Mouse (Mus musculus): ENCODE measurements around the gene Ppm1m. TPM values are rescaled to one million over a fixed set of nuclear protein-coding genes. Genes with fewer than 3 reads are reported as not detected.
A peak's percentile ranks its signal among the peaks of the same experiment; 100 is the strongest.

The Ppm1m gene
- polyA plus RNA-seq, 1 experiment from 2014 or later = 11.7 TPM

- Histone ChIP-seq H3K27ac (replicated peaks) (no peak overlapping the region), H3K9ac (no peak overlapping the region), H3K27me3 (peaks cover 2% of the 10 kb centered on the region; the same call in 1 of the 2 replicates), H3K4me2 (no peak overlapping the region), H3K36me3 (replicated peaks) (0 out of 2 replicates have a peak, but pooled peaks cover 28% of the 10 kb centered on the region), H3K9me3 (replicated peaks) (no peaks in the 10 kb centered on the region), H3K4me3 (replicated peaks) (no peak overlapping the region), H3K4me1 (replicated peaks) (peaks cover 8% of the 10 kb centered on the region)
- ATAC-seq (ENCODE audit: insufficient read depth) = no peak
- 68% methylated on average over 7 of the region's 7 CpGs for WGBS (ENCODE audit: insufficient replicate concordance)
These were observed 17.4 kb upstream of the Ppm1m start for GRCm38 (mm10) chr9:106216971-106217370.

GRCm38 (mm10) chr9:106215341-106216125 lies 16.0 kb upstream of the Ppm1m start:
- Histone ChIP-seq H3K9me3 (replicated peaks) (no peaks in the 10 kb centered on the region), H3K9ac (no peak overlapping the region), H3K4me1 (replicated peaks) (peaks cover 16% of the 10 kb centered on the region), H3K4me2 (no peak overlapping the region), H3K36me3 (replicated peaks) (0 out of 2 replicates have a peak, but pooled peaks cover 28% of the 10 kb centered on the region), H3K27me3 (no peaks in the 10 kb centered on the region), H3K4me3 (replicated peaks) (no peak overlapping the region), H3K27ac (replicated peaks) (no peak overlapping the region)
- no peak for ATAC-seq (ENCODE audit: insufficient read depth)
- 55% methylated on average over 6 of the region's 6 CpGs for WGBS (ENCODE audit: insufficient replicate concordance)

- ATAC-seq (ENCODE audit: insufficient read depth) = no peak
- H3K36me3 ChIP-seq (replicated peaks) = 0 out of 2 replicates have a peak, but pooled peaks cover 28% of the 10 kb centered on the region
- H3K27me3 ChIP-seq = no peaks in the 10 kb centered on the region
- H3K4me1 ChIP-seq (replicated peaks) = peaks cover 16% of the 10 kb centered on the region
- 73% methylated on average over 12 of the region's 12 CpGs for WGBS (ENCODE audit: insufficient replicate concordance)
- H3K4me2 ChIP-seq = no peak overlapping the region
- H3K4me3 ChIP-seq (replicated peaks) = no peak overlapping the region
- no peaks in the 10 kb centered on the region for H3K9me3 ChIP-seq (replicated peaks)
- H3K9ac ChIP-seq = no peak overlapping the region
- no peak overlapping the region for H3K27ac ChIP-seq (replicated peaks)
These were observed 13.0 kb upstream of the Ppm1m start for GRCm38 (mm10) chr9:106212594-106212981.

- Histone ChIP-seq H3K4me3 (replicated peaks) (peak overlapping the region; percentile 33), H3K27me3 (no peaks in the 10 kb centered on the region), H3K4me1 (replicated peaks) (peaks cover 16% of the 10 kb centered on the region), H3K9ac (peak overlapping the region; percentile 27; the same call in 1 of the 2 replicates), H3K9me3 (replicated peaks) (no peaks in the 10 kb centered on the region), H3K36me3 (replicated peaks) (0 out of 2 replicates have a peak, but pooled peaks cover 28% of the 10 kb centered on the region), H3K4me2 (peak overlapping the region; percentile 66), H3K27ac (replicated peaks) (no peak overlapping the region)
- 35% methylated on average over 37 of the region's 37 CpGs for WGBS (ENCODE audit: insufficient replicate concordance)
- ATAC-seq (ENCODE audit: insufficient read depth) = peak; percentile 70
These were observed 12.4 kb upstream of the Ppm1m start for GRCm38 (mm10) chr9:106211680-106212593.

GRCm38 (mm10) chr9:106210853-106211609 lies 11.5 kb upstream of the Ppm1m start:
- Histone ChIP-seq H3K4me1 (replicated peaks) (peaks cover 17% of the 10 kb centered on the region), H3K27ac (replicated peaks) (no peak overlapping the region), H3K9me3 (replicated peaks) (no peaks in the 10 kb centered on the region), H3K27me3 (no peaks in the 10 kb centered on the region), H3K4me3 (replicated peaks) (no peak overlapping the region), H3K9ac (no peak overlapping the region), H3K36me3 (replicated peaks) (0 out of 2 replicates have a peak, but pooled peaks cover 28% of the 10 kb centered on the region), H3K4me2 (peak overlapping the region; percentile 66)
- no peak for ATAC-seq (ENCODE audit: insufficient read depth)
- 74% methylated on average over 9 of the region's 9 CpGs for WGBS (ENCODE audit: insufficient replicate concordance)

GRCm38 (mm10) chr9:106209954-106210353 lies 10.4 kb upstream of the Ppm1m start:
- Histone ChIP-seq H3K4me1 (replicated peaks) (peaks cover 25% of the 10 kb centered on the region), H3K27ac (replicated peaks) (no peak overlapping the region), H3K4me3 (replicated peaks) (no peak overlapping the region), H3K9ac (no peak overlapping the region), H3K36me3 (replicated peaks) (0 out of 2 replicates have a peak, but pooled peaks cover 26% of the 10 kb centered on the region), H3K4me2 (no peak overlapping the region), H3K27me3 (no peaks in the 10 kb centered on the region), H3K9me3 (replicated peaks) (no peaks in the 10 kb centered on the region)
- WGBS (ENCODE audit: insufficient replicate concordance) = 78% methylated on average over 4 of the region's 4 CpGs
- ATAC-seq (ENCODE audit: insufficient read depth) = no peak

- H3K4me2 ChIP-seq = no peak overlapping the region
- H3K9ac ChIP-seq = no peak overlapping the region
- H3K9me3 ChIP-seq (replicated peaks) = no peaks in the 10 kb centered on the region
- H3K36me3 ChIP-seq (replicated peaks) = 0 out of 2 replicates have a peak, but pooled peaks cover 9% of the 10 kb centered on the region
- ATAC-seq (ENCODE audit: insufficient read depth) = no peak
- H3K27ac ChIP-seq (replicated peaks) = no peak overlapping the region
- H3K4me3 ChIP-seq (replicated peaks) = no peak overlapping the region
- H3K4me1 ChIP-seq (replicated peaks) = peaks cover 41% of the 10 kb centered on the region
- WGBS (ENCODE audit: insufficient replicate concordance) = 71% methylated on average over 5 of the region's 5 CpGs
- no peaks in the 10 kb centered on the region for H3K27me3 ChIP-seq
These were observed 8.6 kb upstream of the Ppm1m start for GRCm38 (mm10) chr9:106208181-106208580.

- Histone ChIP-seq H3K27me3 (no peaks in the 10 kb centered on the region), H3K27ac (replicated peaks) (no peak overlapping the region), H3K4me1 (replicated peaks) (peaks cover 41% of the 10 kb centered on the region), H3K9me3 (replicated peaks) (no peaks in the 10 kb centered on the region), H3K4me3 (replicated peaks) (no peak overlapping the region), H3K9ac (no peak overlapping the region), H3K4me2 (no peak overlapping the region), H3K36me3 (replicated peaks) (no peaks in the 10 kb centered on the region)
- no peak for ATAC-seq (ENCODE audit: insufficient read depth)
- 66% methylated on average over 2 of the region's 2 CpGs for WGBS (ENCODE audit: insufficient replicate concordance)
These were observed 7.0 kb upstream of the Ppm1m start for GRCm38 (mm10) chr9:106206515-106206914.

GRCm38 (mm10) chr9:106205713-106206290 lies 6.3 kb upstream of the Ppm1m start:
- H3K4me1 ChIP-seq (replicated peaks) = peaks cover 36% of the 10 kb centered on the region
- ATAC-seq (ENCODE audit: insufficient read depth) = no peak
- WGBS (ENCODE audit: insufficient replicate concordance) = 65% methylated on average over 7 of the region's 7 CpGs
- H3K9me3 ChIP-seq (replicated peaks) = no peaks in the 10 kb centered on the region
- no peak overlapping the region for H3K4me2 ChIP-seq
- H3K27me3 ChIP-seq = no peaks in the 10 kb centered on the region
- no peaks in the 10 kb centered on the region for H3K36me3 ChIP-seq (replicated peaks)
- H3K27ac ChIP-seq (replicated peaks) = no peak overlapping the region
- no peak overlapping the region for H3K9ac ChIP-seq
- H3K4me3 ChIP-seq (replicated peaks) = no peak overlapping the region

Data from liver, embryonic 15.5 days (tissue).